Mouse (Mus musculus): ENCODE data around the gene Umps. TPM values are rescaled to one million over a fixed set of nuclear protein-coding genes. Genes with fewer than 3 reads are reported as not detected.
A peak's percentile ranks its signal among the peaks of the same experiment; 100 is the strongest.

Umps gene
- total and polyA plus RNA-seq, 3 experiments, result 109 to 132 TPM; not detected in 1

- Histone ChIP-seq H3K79me2 (ENCODE audit: control insufficient read depth, insufficient read depth, low read length, poor library complexity) (no peaks in the 10 kb centered on the region), H3K9me3 (replicated peaks; ENCODE audit: insufficient read depth, low read length) (no peaks in the 10 kb centered on the region), H3K4me1 (ENCODE audit: control insufficient read depth in 1 of 2, insufficient read depth in 2 of 2, low read length in 2 of 2) (peaks cover 0 to 16% of the 10 kb centered on the region in 2 experiments; a peak in 2 of 4 replicates), H3K27me3 (ENCODE audit: control insufficient read depth in 1 of 2, insufficient read depth in 2 of 2, low read length in 2 of 2) (no peaks in the 10 kb centered on the region), H3K9ac (ENCODE audit: control insufficient read depth, low read depth, low read length, poor library complexity, severe bottlenecking) (no peak overlapping the region), H3K27ac (ENCODE audit: control insufficient read depth, low read depth, low read length) (no peak overlapping the region), H3K36me3 (ENCODE audit: control insufficient read depth in 1 of 2, insufficient read depth in 2 of 2, low read length in 2 of 2) (peaks cover 0 to 6% of the 10 kb centered on the region in 2 experiments; a peak in 2 of 4 replicates), H3K4me3 (ENCODE audit: control insufficient read depth in 1 of 2, insufficient read depth in 1 of 2, low read depth in 2 of 2, low read length in 2 of 2) (no peak overlapping the region)
- TF ChIP-seq KAT2A (conservative IDR thresholded peaks at IDR 0.05; ENCODE audit: low read depth, low read length) (no peak), CHD1 (IDR thresholded peaks at IDR 0.05; ENCODE audit: low read depth, low read length) (no peak), TAL1 (IDR thresholded peaks at IDR 0.05; ENCODE audit: low read length) (0 out of 2 replicates have a peak, but pooled peaks have one; percentile 23), SIN3A (IDR thresholded peaks at IDR 0.05; ENCODE audit: low read length) (no peak), ZNF384 (IDR thresholded peaks at IDR 0.05; ENCODE audit: low read depth, low read length) (no peak), EP300 (IDR thresholded peaks at IDR 0.05; ENCODE audit: low read depth in 1 of 2, low read length in 2 of 2) (peak; percentile 10 to 35; a peak in 1 of 4 replicates), MAX (IDR thresholded peaks at IDR 0.05; ENCODE audit: low read length) (no peak)
- DNase-seq (ENCODE audit: low read depth, low spot score), result peak; percentile 45
Observed at GRCm38 (mm10) chr16:33928788-33929462, 37.9 kb downstream of the Umps start.

- no peak for DNase-seq (ENCODE audit: low read depth, low spot score)
- Histone ChIP-seq H3K9me3 (replicated peaks; ENCODE audit: insufficient read depth, low read length) (no peaks in the 10 kb centered on the region), H3K27ac (ENCODE audit: control insufficient read depth, low read depth, low read length) (no peak overlapping the region), H3K36me3 (ENCODE audit: control insufficient read depth in 1 of 2, insufficient read depth in 2 of 2, low read length in 2 of 2) (peaks cover 0 to 8% of the 10 kb centered on the region in 2 experiments; a peak in 2 of 4 replicates), H3K79me2 (ENCODE audit: control insufficient read depth, insufficient read depth, low read length, poor library complexity) (no peaks in the 10 kb centered on the region), H3K4me1 (ENCODE audit: control insufficient read depth in 1 of 2, insufficient read depth in 2 of 2, low read length in 2 of 2) (peaks cover 0 to 22% of the 10 kb centered on the region in 2 experiments; a peak in 3 of 4 replicates), H3K27me3 (ENCODE audit: control insufficient read depth in 1 of 2, insufficient read depth in 2 of 2, low read length in 2 of 2) (no peaks in the 10 kb centered on the region), H3K4me3 (ENCODE audit: control insufficient read depth in 1 of 2, insufficient read depth in 1 of 2, low read depth in 2 of 2, low read length in 2 of 2) (no peak overlapping the region), H3K9ac (ENCODE audit: control insufficient read depth, low read depth, low read length, poor library complexity, severe bottlenecking) (no peak overlapping the region)
- TF ChIP-seq CHD2 (IDR thresholded peaks at IDR 0.05; ENCODE audit: low read length), result no peak
- no peak for TF ChIP-seq ZNF384 (IDR thresholded peaks at IDR 0.05; ENCODE audit: low read depth, low read length)
- no peak for TF ChIP-seq E2F4 (IDR thresholded peaks at IDR 0.05; ENCODE audit: borderline replicate concordance, low read depth, low read length)
- TF ChIP-seq POLR2A (IDR thresholded peaks at IDR 0.05; ENCODE audit: control insufficient read depth in 1 of 2, insufficient read depth in 1 of 2, low read depth in 1 of 2, low read length in 2 of 2, poor library complexity in 1 of 2), result no peak
- TF ChIP-seq USF2 (IDR thresholded peaks at IDR 0.05; ENCODE audit: borderline replicate concordance in 1 of 2, insufficient read depth in 1 of 2, low read depth in 1 of 2, low read length in 2 of 2), result no peak
Observed at GRCm38 (mm10) chr16:33927263-33927824, 39.5 kb downstream of the Umps start.

GRCm38 (mm10) chr16:33923758-33924157 is 43.1 kb downstream of the Umps start:
- H3K27ac ChIP-seq (ENCODE audit: control insufficient read depth, low read depth, low read length), result peak overlapping the region; percentile 88
- peak; percentile 77 for DNase-seq (ENCODE audit: low read depth, low spot score)
- TF ChIP-seq MAX (IDR thresholded peaks at IDR 0.05; ENCODE audit: low read length) (no peak), CTCF (IDR thresholded peaks at IDR 0.05 in 2 of 3, conservative IDR thresholded peaks at IDR 0.05 in 1 of 3; ENCODE audit: control insufficient read depth in 1 of 3, insufficient read depth in 1 of 3, low read depth in 2 of 3, low read length in 3 of 3, poor library complexity in 1 of 3, severe bottlenecking in 1 of 3) (no peak), TAL1 (IDR thresholded peaks at IDR 0.05; ENCODE audit: low read length) (peak; percentile 35), TCF12 (IDR thresholded peaks at IDR 0.05; ENCODE audit: low read depth, low read length) (peak; percentile 55; the same call in 1 of the 2 replicates), RCOR1 (IDR thresholded peaks at IDR 0.05; ENCODE audit: low read depth, low read length) (no peak; the same call in 1 of the 2 replicates), MEF2A (IDR thresholded peaks at IDR 0.05; ENCODE audit: extremely low read depth, insufficient replicate concordance, low read depth, low read length, poor library complexity, severe bottlenecking) (no peak), KAT2A (conservative IDR thresholded peaks at IDR 0.05; ENCODE audit: low read depth, low read length) (no peak), ZMIZ1 (IDR thresholded peaks at IDR 0.05; ENCODE audit: low read depth, low read length) (no peak), MYC (IDR thresholded peaks at IDR 0.05; ENCODE audit: low read depth, low read length) (no peak), UBTF (IDR thresholded peaks at IDR 0.05; ENCODE audit: borderline replicate concordance, insufficient read depth, low read depth, low read length) (no peak), POLR2AphosphoS5 (IDR thresholded peaks at IDR 0.05; ENCODE audit: borderline replicate concordance, low read depth, low read length) (no peak), CHD1 (IDR thresholded peaks at IDR 0.05; ENCODE audit: low read depth, low read length) (no peak), USF2 (IDR thresholded peaks at IDR 0.05; ENCODE audit: borderline replicate concordance in 1 of 2, insufficient read depth in 1 of 2, low read depth in 1 of 2, low read length in 2 of 2) (no peak), NRF1 (IDR thresholded peaks at IDR 0.05; ENCODE audit: insufficient read depth, low read depth, low read length, poor library complexity, severe bottlenecking) (no peak), EP300 (IDR thresholded peaks at IDR 0.05; ENCODE audit: low read depth in 1 of 2, low read length in 2 of 2) (peak in 1 of 2 experiments; percentile 57), JUND (IDR thresholded peaks at IDR 0.05; ENCODE audit: low read depth, low read length) (no peak)

More at GRCm38 (mm10) chr16:33923758-33924157, 43.1 kb downstream of the Umps start:
- H3K9me3 ChIP-seq (replicated peaks; ENCODE audit: insufficient read depth, low read length), result no peaks in the 10 kb centered on the region
- peak overlapping the region; percentile 61 for H3K9ac ChIP-seq (ENCODE audit: control insufficient read depth, low read depth, low read length, poor library complexity, severe bottlenecking)
- no peaks in the 10 kb centered on the region for H3K27me3 ChIP-seq (ENCODE audit: control insufficient read depth in 1 of 2, insufficient read depth in 2 of 2, low read length in 2 of 2)
- peak overlapping the region; percentile 41 to 50 for H3K4me3 ChIP-seq (ENCODE audit: control insufficient read depth in 1 of 2, insufficient read depth in 1 of 2, low read depth in 2 of 2, low read length in 2 of 2)
- peaks cover 0 to 12% of the 10 kb centered on the region in 2 experiments; a peak in 2 of 4 replicates for H3K36me3 ChIP-seq (ENCODE audit: control insufficient read depth in 1 of 2, insufficient read depth in 2 of 2, low read length in 2 of 2)
- H3K79me2 ChIP-seq (ENCODE audit: control insufficient read depth, insufficient read depth, low read length, poor library complexity), result no peaks in the 10 kb centered on the region
- H3K4me1 ChIP-seq (ENCODE audit: control insufficient read depth in 1 of 2, insufficient read depth in 2 of 2, low read length in 2 of 2), result peaks cover 0 to 27% of the 10 kb centered on the region in 2 experiments; a peak in 3 of 4 replicates

Data from MEL (cell line).